Mouse (Mus musculus) limb, embryonic 13.5 days (tissue): ENCODE results near the gene Ubr3. TPM values are rescaled to one million over a fixed set of nuclear protein-coding genes. Genes with fewer than 3 reads are reported as not detected.
"Not testable (repeated sequence)": the region's sequence is repeated elsewhere in the genome, so short reads cannot be mapped to it uniquely, and the experiment has no call there.

Source experiments
- ATAC-seq: fragments of 200-750 bp; cut with Nextera tagmentation; 2 replicates; pipeline ENCODE4 v1.8.0; 2017; ENCODE audit warnings: low read depth, moderate number of reproducible peaks, moderate TSS enrichment; ENCODE audit not compliant: low FRiP score
- H3K27ac ChIP-seq: fragments of 300-500 bp; sonication (generic); 2 replicates; pipeline ENCODE4 v1.5.1; 2015; ENCODE audit warnings: inconsistent platforms, mild to moderate bottlenecking, moderate library complexity
- H3K27me3 ChIP-seq: fragments of 300-500 bp; sonication (generic); 2 replicates; pipeline ENCODE4 v1.6.1; 2015; ENCODE audit warnings: mild to moderate bottlenecking, inconsistent platforms
- H3K36me3 ChIP-seq: fragments of 300-500 bp; sonication (generic); 2 replicates; pipeline ENCODE4 v1.6.1; 2015; ENCODE audit warnings: inconsistent platforms, mild to moderate bottlenecking, moderate library complexity
- H3K4me1 ChIP-seq: fragments of 300-500 bp; sonication (generic); 2 replicates; pipeline ENCODE4 v1.6.1; 2015; ENCODE audit warnings: inconsistent platforms
- H3K4me2 ChIP-seq: fragments of 300-500 bp; sonication (generic); replicated peaks from 2 replicates; pipeline ENCODE4 v1.6.1; 2015; ENCODE audit warnings: inconsistent platforms, mild to moderate bottlenecking, moderate library complexity
- H3K4me3 ChIP-seq: fragments of 300-500 bp; sonication (generic); 2 replicates; pipeline ENCODE4 v1.5.1; 2015; ENCODE audit warnings: moderate library complexity, mild to moderate bottlenecking, inconsistent platforms
- H3K9ac ChIP-seq: fragments of 300-500 bp; sonication (generic); 2 replicates; pipeline ENCODE4 v1.6.1; 2015; ENCODE audit warnings: mild to moderate bottlenecking, inconsistent platforms
- H3K9me3 ChIP-seq: fragments of 300-500 bp; sonication (generic); 2 replicates; pipeline ENCODE4 v1.6.1; 2016; ENCODE audit warnings: inconsistent platforms
- WGBS: fragments of 180-500 bp; shearing (Covaris S2); methylation state at CpG from one replicate; pipeline ENCODE4 v1.1.7; 2015; 5-methylcytosine and 5-hydroxymethylcytosine counted together
- polyA plus RNA-seq: library from polyadenylated mRNA; unstranded; fragments of >200 nt; fragmentation: Nextera tagmentation; extraction: Ambion mirVana; gene quantifications from 2 replicates; pipeline ENCODE4 v1.2.1, GENCODE M21; 2015

Ubr3 gene
- polyA plus RNA-seq, 1 experiment from 2014 or later, result 14.6 TPM

DNA sequence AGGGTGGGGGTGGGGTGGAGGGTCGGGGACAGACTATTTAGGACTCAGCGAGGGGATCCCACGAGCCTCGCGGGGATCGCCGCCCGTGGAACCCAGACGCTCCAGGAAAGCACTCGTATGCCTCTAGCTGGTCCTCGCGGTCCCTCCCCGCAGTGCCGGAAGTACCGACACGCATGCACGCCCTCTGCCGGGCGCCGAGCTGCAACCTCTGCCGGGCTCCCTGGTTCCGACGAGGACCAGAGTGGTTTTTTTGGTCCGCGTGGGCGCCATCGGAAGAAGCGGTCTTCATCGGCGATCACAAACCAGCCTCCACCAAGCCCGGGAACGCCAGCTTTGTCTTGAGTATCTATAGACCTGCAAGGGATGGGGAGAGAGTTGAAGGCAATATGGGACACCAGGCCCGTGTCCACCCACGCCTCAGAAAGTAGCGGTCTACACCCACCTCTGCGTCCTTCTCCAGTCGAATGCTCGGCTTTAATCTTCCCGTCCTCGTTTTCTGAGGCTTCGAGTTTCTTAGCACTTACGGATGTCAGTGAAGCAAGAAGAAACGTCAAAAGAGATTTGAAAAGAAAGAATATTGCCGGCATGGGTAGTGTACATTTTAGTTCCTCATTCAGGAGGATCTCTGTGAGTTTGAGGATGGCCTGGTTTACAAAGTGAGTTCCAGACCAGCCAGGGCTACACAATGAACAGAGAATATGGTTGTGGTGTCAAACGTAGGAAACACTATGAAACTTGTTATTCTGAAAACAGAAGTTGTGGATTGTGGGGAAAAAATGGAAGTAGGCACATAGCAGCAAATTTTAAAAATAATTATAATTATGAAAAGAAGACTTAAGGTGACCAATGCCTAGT is 11.4 kb upstream of the Ubr3 start, which contains the start of gene Mettl5:
Gene Mettl5 (minus strand): TSS at position 165 of the 855 bp plus-strand sequence.
- peak within 1 kb of the TSS; percentile 79; the same call in 1 of the 2 replicates for H3K27ac ChIP-seq
- peak; percentile 95 for ATAC-seq
- WGBS, result 2% methylated on average over 45 of the region's 45 CpGs
- peak within 1 kb of the TSS; percentile 82 for H3K9ac ChIP-seq
- H3K9me3 ChIP-seq, result no peaks in the 10 kb centered on the region
- peak within 1 kb of the TSS; percentile 70 for H3K4me2 ChIP-seq
- H3K4me1 ChIP-seq, result peaks cover 7% of the 10 kb centered on the region; the same call in 1 of the 2 replicates
- no peaks in the 10 kb centered on the region for H3K27me3 ChIP-seq
- peak within 1 kb of the TSS; percentile 67 for H3K4me3 ChIP-seq
- H3K36me3 ChIP-seq, result peaks cover 5% of the 10 kb centered on the region; the same call in 1 of the 2 replicates

DNA sequence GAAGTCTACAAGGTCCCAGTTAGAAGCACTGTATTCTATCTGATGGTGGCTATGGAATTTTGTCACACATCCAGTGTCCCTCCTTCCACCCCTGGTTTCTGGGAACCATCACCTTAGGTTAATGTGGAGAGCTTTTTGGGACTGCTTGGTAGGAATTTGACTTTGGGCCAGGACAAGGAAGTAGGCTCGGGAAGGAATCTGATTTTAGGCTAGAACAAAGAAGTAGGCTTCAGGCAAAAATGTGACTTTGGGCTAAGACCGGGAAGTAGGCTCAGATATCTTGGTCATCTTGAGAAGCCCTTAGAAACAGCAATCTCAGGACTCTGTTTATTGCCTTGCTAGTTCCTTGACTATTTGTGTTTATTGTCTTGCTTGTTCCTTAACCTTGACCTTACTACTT is 8.1 kb upstream of the Ubr3 start:
- no peak overlapping the region for H3K4me2 ChIP-seq
- no peak overlapping the region for H3K27ac ChIP-seq
- H3K36me3 ChIP-seq, result no peaks in the 10 kb centered on the region
- H3K4me1 ChIP-seq, result peaks cover 7% of the 10 kb centered on the region; the same call in 1 of the 2 replicates
- WGBS, result 80% methylated on average over 2 of the region's 2 CpGs
- no peak overlapping the region for H3K4me3 ChIP-seq
- H3K9me3 ChIP-seq, result no peaks in the 10 kb centered on the region
- H3K27me3 ChIP-seq, result no peaks in the 10 kb centered on the region
- ATAC-seq, result no peak
- no peak overlapping the region for H3K9ac ChIP-seq

DNA sequence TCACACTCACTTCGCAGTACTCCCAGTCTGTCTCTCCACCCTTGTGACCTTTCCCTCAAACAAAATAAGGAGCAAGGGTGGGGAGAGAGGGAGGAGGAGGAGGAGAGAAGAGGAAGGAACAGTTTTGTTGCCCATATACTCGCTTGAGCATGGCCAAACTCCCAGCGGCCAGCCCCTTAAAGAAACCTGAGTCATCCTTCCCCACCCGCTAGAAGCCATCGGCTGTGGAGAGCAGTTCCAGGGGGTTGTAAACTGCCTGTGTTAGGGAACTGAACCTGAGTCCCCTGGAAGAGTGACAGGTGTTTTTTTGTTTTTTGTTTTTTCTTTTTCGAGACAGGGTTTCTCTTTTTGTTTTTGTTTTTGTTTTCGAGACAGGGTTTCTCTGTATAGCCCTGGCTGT is 6.2 kb upstream of the Ubr3 start:
- Histone ChIP-seq H3K9ac (no peak overlapping the region), H3K4me2 (no peak overlapping the region), H3K9me3 (no peaks in the 10 kb centered on the region), H3K27ac (no peak overlapping the region), H3K4me1 (peaks cover 1% of the 10 kb centered on the region; the same call in 1 of the 2 replicates), H3K36me3 (no peaks in the 10 kb centered on the region), H3K4me3 (no peak overlapping the region), H3K27me3 (no peaks in the 10 kb centered on the region)
- 57% methylated on average over 7 of the region's 7 CpGs for WGBS
- no peak for ATAC-seq

DNA sequence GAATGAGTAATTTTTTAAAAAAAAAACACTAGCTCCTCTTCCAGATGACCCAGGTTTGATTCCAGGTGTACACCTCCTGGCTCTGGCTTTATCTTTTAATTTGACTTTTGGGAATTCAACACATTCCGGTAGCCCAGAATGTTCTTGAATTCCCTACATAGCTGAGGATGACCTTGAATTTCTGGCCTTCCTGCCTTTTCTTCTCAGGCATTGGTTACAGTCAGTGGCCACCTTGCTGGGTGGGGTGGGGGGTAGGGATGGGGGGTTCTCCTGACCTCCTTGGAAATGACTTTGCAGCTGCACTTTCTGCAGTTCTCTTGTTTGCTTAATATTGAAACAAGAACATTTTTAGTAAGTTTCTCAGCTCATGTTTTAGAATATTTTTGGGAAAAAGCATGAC is 3.9 kb upstream of the Ubr3 start:
- Histone ChIP-seq H3K9me3 (no peaks in the 10 kb centered on the region), H3K4me1 (peaks cover under 1% of the 10 kb centered on the region; the same call in 1 of the 2 replicates), H3K27ac (no peak overlapping the region), H3K4me2 (no peak overlapping the region), H3K27me3 (no peaks in the 10 kb centered on the region), H3K9ac (no peak overlapping the region), H3K4me3 (no peak overlapping the region), H3K36me3 (no peaks in the 10 kb centered on the region)
- 72% methylated on average over 1 of the region's 1 CpGs for WGBS
- ATAC-seq, result no peak

DNA sequence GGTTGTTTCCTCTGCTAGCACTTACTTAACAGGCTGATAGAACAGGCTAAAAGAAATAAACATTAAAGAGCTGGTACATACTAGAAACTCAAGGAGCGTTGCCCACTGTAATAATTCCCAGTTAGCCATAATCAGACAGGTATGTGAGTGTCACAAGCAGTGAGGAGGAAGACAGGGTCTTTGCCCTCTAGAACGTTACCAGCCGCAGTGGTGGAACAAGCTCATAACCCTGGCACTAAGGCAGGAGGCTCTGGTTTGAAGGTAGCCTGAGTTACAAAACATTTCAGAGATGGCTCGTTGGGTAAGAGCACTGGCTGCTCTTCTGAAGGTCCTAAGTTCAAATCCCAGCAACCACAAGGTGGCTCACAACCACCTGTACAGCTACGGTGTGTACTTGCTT is 3.2 kb upstream of the Ubr3 start:
- H3K4me3 ChIP-seq, result no peak overlapping the region
- H3K9me3 ChIP-seq, result no peaks in the 10 kb centered on the region
- H3K4me1 ChIP-seq, result peaks cover 7% of the 10 kb centered on the region
- no peak overlapping the region for H3K27ac ChIP-seq
- no peaks in the 10 kb centered on the region for H3K27me3 ChIP-seq
- WGBS, result 83% methylated on average over 5 of the region's 5 CpGs
- no peak overlapping the region for H3K9ac ChIP-seq
- H3K4me2 ChIP-seq, result no peak overlapping the region
- H3K36me3 ChIP-seq, result no peaks in the 10 kb centered on the region
- no peak for ATAC-seq

DNA sequence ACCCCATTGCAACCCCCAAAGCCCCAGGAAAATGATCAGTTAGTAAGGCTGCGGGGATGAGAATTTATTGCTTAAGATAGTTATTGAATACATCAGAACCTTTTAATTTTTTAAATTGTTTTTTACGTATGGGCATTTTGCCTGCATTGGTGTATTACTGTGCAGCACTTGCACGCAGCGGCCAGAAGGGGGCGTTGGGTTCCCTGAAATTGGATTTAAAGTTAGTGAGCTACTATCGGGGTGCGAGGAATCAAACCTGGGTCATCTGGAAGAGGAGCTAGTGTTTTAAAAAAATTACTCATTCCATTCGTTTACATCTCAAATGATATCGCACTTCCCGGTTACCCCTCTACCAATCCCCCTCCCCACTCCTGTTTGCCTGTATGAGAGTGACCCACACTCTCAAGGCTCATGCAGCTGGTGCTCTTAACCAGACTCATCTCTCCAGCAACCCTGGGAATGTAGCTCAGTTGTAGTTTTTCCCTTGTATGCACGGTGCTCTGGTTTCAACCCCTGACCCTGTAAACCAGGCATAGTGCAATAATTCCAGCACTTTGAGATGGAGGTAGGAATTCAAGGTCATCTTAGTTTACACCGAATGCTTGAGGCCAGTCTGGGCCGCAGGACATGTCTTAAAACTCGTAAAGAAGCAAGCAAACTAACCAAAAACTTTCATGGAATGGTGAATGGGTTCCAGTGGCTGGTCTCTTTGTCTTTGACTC is 1.4 kb upstream of the Ubr3 start:
- WGBS, result 58% methylated on average over 14 of the region's 14 CpGs
- H3K4me2 ChIP-seq, result no peak overlapping the region
- H3K9ac ChIP-seq, result no peak overlapping the region
- no peaks in the 10 kb centered on the region for H3K27me3 ChIP-seq
- H3K4me3 ChIP-seq, result no peak overlapping the region
- H3K36me3 ChIP-seq, result no peaks in the 10 kb centered on the region
- H3K4me1 ChIP-seq, result peaks cover 12% of the 10 kb centered on the region
- no peak overlapping the region for H3K27ac ChIP-seq
- H3K9me3 ChIP-seq, result no peaks in the 10 kb centered on the region
- ATAC-seq, result no peak

DNA sequence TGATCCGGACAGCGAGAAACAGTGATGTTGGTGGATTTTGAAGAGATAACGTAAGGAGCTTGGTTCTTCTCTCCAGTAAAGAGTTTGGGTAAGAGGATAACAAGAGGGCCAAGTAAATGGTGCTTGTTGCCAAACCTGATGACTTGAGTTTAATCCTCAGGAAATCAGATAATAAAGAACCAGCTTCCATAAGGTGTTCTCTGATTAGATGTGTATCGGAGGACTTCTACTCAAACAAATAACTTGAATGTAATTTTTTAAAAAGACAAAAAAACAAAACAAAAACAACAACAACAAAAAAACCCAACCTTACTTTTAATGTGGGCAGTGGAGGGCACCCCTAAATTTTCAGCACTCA is 843 bp upstream of the Ubr3 start:
- Histone ChIP-seq H3K36me3 (peaks cover 2% of the 10 kb centered on the region; the same call in 1 of the 2 replicates), H3K27me3 (no peaks in the 10 kb centered on the region), H3K4me2 (no peak overlapping the region), H3K27ac (no peak overlapping the region), H3K4me3 (no peak overlapping the region), H3K9ac (no peak overlapping the region), H3K9me3 (no peaks in the 10 kb centered on the region), H3K4me1 (peaks cover 12% of the 10 kb centered on the region)
- WGBS, result 95% methylated on average over 4 of the region's 4 CpGs
- ATAC-seq, result no peak

GRCm38 (mm10) chr2:69897618-69898575 is 851 bp downstream of the Ubr3 start:
- Histone ChIP-seq H3K9ac (peak overlapping the region; percentile 99), H3K4me3 (peak overlapping the region; percentile 97), H3K36me3 (peaks cover 5% of the 10 kb centered on the region; the same call in 1 of the 2 replicates), H3K9me3 (no peaks in the 10 kb centered on the region), H3K4me2 (peak overlapping the region; percentile 98), H3K27ac (peak overlapping the region; percentile 91), H3K27me3 (no peaks in the 10 kb centered on the region), H3K4me1 (peaks cover 12% of the 10 kb centered on the region)
- WGBS, result under 1% methylated on average over 55 of the region's 55 CpGs
- ATAC-seq, result peak; percentile 8; the same call in 1 of the 2 replicates

- Histone ChIP-seq H3K9me3 (no peaks in the 10 kb centered on the region), H3K27me3 (no peaks in the 10 kb centered on the region), H3K4me1 (peaks cover 8% of the 10 kb centered on the region), H3K4me3 (no peak overlapping the region), H3K36me3 (peaks cover 11% of the 10 kb centered on the region), H3K27ac (no peak overlapping the region), H3K9ac (no peak overlapping the region), H3K4me2 (no peak overlapping the region)
- WGBS, result 86% methylated on average over 3 of the region's 3 CpGs
- no peak for ATAC-seq
Measured at GRCm38 (mm10) chr2:69903541-69903940, 6.5 kb downstream of the Ubr3 start.

GRCm38 (mm10) chr2:69907394-69907793 is 10.3 kb downstream of the Ubr3 start:
- not testable (repeated sequence) for ATAC-seq, H3K9ac ChIP-seq, H3K36me3 ChIP-seq, H3K4me2 ChIP-seq, H3K4me1 ChIP-seq, H3K27me3 ChIP-seq, H3K9me3 ChIP-seq, H3K27ac ChIP-seq, H3K4me3 ChIP-seq
- 89% methylated on average over 4 of the region's 4 CpGs for WGBS

GRCm38 (mm10) chr2:69912801-69913200 is 15.8 kb downstream of the Ubr3 start:
- Histone ChIP-seq H3K27me3 (no peaks in the 10 kb centered on the region), H3K4me3 (no peak overlapping the region), H3K9ac (no peak overlapping the region), H3K9me3 (no peaks in the 10 kb centered on the region), H3K36me3 (peaks cover 19% of the 10 kb centered on the region), H3K27ac (no peak overlapping the region), H3K4me2 (no peak overlapping the region), H3K4me1 (no peaks in the 10 kb centered on the region)
- no peak for ATAC-seq
- WGBS, result 56% methylated on average over 2 of the region's 2 CpGs
